Mouse (Mus musculus) layer of hippocampus, adult 8-10 months (tissue): ENCODE measurements at regions not wholly inside any gene's neighbourhood (a gene's known extent, or its start where the extent isn't known, plus 50 kb on each side); places are given as distances from the start of the nearest gene placed in this dataset.
A peak's percentile ranks its signal among the peaks of the same experiment; 100 is the strongest.

Experiments
- DNase-seq, 2 experiments: peaks; one replicate each; pipeline ENCODE4 v3.0.0; 2022; ENCODE audit warnings: low spot score in 2 of 2
- microRNA-seq, 2 experiments: library from miRNA; unstranded; fragments of <30 nt; microRNA quantifications; one replicate each; pipeline ENCODE4 v1.2.0; 2022

- peak; percentile 66 to 80 for DNase-seq
Measured at GRCm38 (mm10) chr7:139741246-139741903, 57.8 kb upstream of the Cfap46 start.

DNA sequence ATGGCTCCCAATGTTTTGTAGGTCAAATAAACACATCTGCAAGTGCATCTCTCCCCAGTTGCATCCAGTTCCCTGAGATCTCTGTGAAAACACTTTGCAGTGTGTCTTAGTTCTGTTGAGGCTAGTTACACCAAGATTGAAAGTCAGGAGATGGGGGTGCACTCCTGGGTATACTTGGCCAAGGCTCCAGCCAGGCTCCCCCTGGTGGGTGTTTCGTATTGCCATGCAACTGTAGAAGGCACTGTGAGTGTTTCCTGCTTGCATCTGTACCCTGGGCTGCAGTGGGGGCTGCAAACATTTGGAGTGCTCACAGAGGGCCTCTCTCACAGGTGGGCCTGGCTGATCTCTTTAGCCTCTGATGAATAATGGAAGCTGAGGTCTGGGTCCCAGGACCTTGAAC is 63.2 kb upstream of the Cfap46 start:
- peak in 1 of 2 experiments; percentile 40 for DNase-seq

GRCm38 (mm10) chr7:139747290-139748067 is 63.9 kb upstream of the Cfap46 start:
- no peak for DNase-seq

GRCm38 (mm10) chr7:139755004-139755403 is 71.4 kb upstream of the Cfap46 start:
- no peak for DNase-seq

- no peak for DNase-seq
Measured at GRCm38 (mm10) chr7:139762522-139762921, 71.5 kb upstream of the Adgra1 start.

GRCm38 (mm10) chr7:139763241-139763640 is 70.7 kb upstream of the Adgra1 start:
- no peak for DNase-seq

GRCm38 (mm10) chr7:139766296-139766695 is 67.7 kb upstream of the Adgra1 start:
- no peak for DNase-seq

- DNase-seq: no peak
Measured at GRCm38 (mm10) chr7:139769167-139769566, 64.8 kb upstream of the Adgra1 start.

DNA sequence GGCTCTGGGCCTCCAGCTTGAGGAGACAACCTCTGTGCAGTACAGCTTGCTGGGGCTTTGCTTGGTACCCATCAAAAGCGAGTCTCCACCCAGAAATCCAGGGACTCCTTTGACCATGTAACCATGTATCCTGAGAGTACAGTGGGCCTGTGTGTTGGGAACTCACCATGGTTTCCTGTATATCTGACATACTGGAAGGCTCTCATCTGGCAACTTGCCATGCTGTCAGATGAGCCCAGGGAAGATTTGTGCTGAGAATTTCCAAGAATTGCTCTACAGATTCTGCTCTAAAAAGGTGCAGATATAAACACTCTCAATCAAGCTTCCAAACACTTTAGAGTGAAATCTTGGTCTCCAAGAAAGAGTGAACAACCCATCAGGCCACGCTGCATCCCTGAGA is 56.7 kb upstream of the Adgra1 start:
- DNase-seq: no peak

DNA sequence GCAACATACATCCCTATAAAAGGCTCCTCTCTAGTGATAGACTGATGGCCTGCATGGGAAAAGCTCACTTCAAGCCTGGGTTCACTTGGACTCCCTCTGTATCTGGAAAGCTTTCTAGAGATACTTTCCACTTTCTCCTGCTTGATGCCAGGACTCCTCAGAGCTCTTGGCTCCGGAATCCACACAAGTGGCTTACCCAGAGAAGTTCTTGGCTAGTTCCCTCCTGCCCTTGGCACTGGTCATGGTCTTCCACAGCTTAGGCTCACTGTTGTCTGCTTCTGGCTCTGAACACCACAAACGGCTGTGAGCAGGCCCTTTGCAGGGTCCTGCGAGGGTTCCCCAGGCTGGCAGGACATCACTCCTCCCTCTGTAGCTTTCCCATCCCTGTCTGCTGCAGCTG is 54.1 kb upstream of the Adgra1 start:
- peak in 1 of 2 experiments; percentile 18 for DNase-seq

GRCm38 (mm10) chr7:139781513-139781912 is 52.5 kb upstream of the Adgra1 start:
- no peak for DNase-seq

Small RNA genes in the stretch of these regions (microRNA-seq; reads per million reads assigned to microRNA genes)
- 0 reads per million in 2 experiments for gene Mir6401
